Mouse (Mus musculus) E14TG2a.4 (cell line): ENCODE data around the gene Slc9a2.

ENCODE experiments used
- CTCF ChIP-seq: conservative IDR thresholded peaks from 2 replicates; pipeline ENCODE4 v1.5.1; 2014; ENCODE audit warnings: low read length
- NANOG ChIP-seq: IDR thresholded peaks from 2 replicates; pipeline ENCODE4 v1.6.1; 2014; ENCODE audit warnings: borderline replicate concordance, low read length, mixed read lengths

GRCm38 (mm10) chr1:40681699-40682510 is 1.5 kb downstream of the Slc9a2 start:
- no peak for TF ChIP-seq CTCF
- no peak for TF ChIP-seq NANOG
